Mouse (Mus musculus): Measurements from ENCODE around the gene Coa4.
A peak's percentile ranks its signal among the peaks of the same experiment; 100 is the strongest.

Gene Coa4

GRCm38 (mm10) chr7:100504740-100505487 lies 32.0 kb upstream of the Coa4 start:
- DNase-seq (ENCODE audit: low read depth), result no peak

DNA sequence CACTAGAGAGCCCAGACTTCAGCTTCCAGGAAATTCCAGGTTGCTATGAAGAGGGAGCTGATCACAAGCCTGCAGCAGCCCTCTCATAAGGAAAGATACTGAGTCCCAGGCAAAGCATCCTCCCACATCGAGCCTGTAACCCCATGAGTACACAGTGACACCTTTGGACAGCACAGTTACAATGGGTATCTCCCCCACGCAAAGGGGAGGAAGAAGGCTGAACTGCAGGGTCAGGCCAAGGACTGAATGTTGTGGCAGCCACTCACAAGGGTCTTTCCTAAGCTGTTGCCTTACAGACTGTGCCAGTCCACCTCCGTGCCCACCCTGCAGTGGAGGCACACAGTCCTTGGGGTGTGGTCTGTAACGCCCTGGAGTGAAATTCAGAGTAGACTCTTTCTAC lies 30.4 kb upstream of the Coa4 start:
- DNase-seq (ENCODE audit: low read depth), result no peak

DNA sequence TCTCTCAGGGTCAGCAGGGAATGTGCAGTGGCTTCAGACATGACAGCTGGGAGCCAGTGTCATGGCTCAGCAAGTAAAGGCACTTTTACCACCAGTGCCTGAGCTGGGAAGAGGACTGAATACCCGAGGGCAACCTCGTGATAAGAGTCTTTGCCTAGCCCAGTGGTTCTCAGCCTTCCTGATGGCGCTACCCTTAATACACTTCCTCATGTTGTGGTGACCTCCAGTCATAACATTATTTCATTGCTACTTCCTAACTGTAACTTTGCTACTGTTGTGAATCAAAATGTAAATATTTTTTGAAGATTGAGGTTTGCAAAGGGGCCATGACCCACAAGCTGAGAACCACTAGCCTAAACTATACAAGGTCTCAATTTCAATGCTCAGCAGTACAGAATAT lies 28.2 kb upstream of the Coa4 start:
- DNase-seq (ENCODE audit: low read depth), result no peak

DNA sequence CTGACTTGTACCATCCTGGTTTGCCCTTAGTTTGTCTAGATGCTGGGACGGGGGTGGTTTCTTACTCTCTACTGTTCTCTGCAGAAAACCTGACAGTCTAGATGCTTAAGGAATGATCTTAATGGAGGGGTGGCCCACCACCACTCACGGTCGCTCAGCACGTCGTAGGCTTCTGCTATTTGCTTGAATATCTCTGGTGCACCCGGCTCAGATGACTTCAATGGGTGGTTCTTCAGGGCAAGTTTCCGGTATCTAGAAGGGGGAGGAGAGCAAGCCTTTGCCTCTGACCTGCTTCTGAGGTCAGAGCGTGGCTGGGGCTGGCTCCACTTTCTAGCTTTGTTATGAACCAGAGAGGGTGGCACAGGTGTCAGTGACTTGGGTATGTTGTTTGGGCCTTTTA lies 25.3 kb upstream of the Coa4 start:
- no peak for DNase-seq (ENCODE audit: low read depth)

- DNase-seq (ENCODE audit: low read depth), result no peak
Measured at GRCm38 (mm10) chr7:100514573-100514972, 22.3 kb upstream of the Coa4 start, which contains the start of gene Dnajb13. Gene Dnajb13, minus strand, starts transcription at chr7:100514960.

DNA sequence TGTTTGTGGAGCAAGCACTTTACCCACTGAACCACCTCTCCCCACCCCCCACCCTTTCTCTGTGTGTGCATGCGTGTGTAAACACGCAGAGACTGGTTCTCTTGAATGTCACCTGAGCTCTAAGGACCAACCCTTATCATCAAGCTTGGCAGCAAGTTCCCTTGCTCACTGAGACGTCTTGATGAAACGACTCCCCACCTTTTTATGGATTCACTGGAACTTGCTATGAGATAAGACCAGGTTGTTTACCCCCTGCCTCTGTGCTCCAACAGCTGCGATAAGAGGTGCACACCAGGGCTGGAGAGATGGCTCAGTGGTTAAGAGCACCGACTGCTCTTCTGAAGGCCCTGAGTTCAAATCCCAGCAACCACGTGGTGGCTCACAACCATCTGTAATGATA lies 16.7 kb upstream of the Coa4 start:
- DNase-seq (ENCODE audit: low read depth), result no peak

- DNase-seq (ENCODE audit: low read depth), result peak; percentile 88
Measured at GRCm38 (mm10) chr7:100520663-100521285, 16.1 kb upstream of the Coa4 start.

DNA sequence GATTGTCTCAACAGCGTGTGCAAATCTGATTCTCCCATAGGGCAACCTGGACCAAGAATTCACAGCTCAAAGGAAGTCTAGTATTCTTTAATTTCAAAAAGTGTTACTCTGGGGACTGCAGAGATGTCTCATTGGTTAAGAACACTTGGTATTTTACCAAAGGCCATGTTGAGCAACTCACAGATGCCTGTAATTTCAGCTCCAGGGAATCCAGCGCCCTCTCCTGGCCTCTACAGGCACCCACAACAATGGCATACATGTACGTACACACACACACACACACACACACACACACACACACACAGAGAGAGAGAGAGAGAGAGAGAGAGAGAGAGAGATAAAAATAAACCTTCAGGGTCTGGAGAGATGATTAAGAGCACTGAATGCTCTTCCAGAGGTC lies 14.6 kb upstream of the Coa4 start:
- DNase-seq (ENCODE audit: low read depth), result no peak

- no peak for DNase-seq (ENCODE audit: low read depth)
Measured at GRCm38 (mm10) chr7:100524669-100525068, 12.2 kb upstream of the Coa4 start.

GRCm38 (mm10) chr7:100530766-100531165 lies 6.1 kb upstream of the Coa4 start:
- DNase-seq (ENCODE audit: low read depth), result no peak

DNA sequence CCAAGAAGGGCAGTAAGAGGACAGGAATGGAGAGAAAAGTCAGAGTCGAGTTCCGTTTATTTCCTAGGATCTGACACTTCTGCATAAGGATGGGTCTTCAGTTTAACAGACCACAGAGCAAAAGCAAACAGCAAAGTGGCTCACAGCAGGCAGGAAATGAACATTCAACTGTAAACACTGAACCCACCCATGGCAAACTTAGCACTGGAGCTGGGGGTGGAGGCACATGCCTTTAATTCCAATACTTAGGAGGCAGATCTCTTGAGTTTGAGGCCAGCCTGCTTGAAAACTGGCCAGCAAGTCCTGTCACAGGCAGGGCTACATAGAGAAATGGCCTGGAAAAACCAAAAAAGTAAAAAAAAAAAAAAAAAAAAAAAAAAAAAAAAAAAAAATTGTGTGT lies 3.4 kb upstream of the Coa4 start:
- DNase-seq (ENCODE audit: low read depth), result no peak

GRCm38 (mm10) chr7:100534216-100534615 lies 2.7 kb upstream of the Coa4 start:
- DNase-seq (ENCODE audit: low read depth), result no peak

GRCm38 (mm10) chr7:100535831-100536230 lies 1.0 kb upstream of the Coa4 start:
- DNase-seq (ENCODE audit: low read depth), result no peak

DNA sequence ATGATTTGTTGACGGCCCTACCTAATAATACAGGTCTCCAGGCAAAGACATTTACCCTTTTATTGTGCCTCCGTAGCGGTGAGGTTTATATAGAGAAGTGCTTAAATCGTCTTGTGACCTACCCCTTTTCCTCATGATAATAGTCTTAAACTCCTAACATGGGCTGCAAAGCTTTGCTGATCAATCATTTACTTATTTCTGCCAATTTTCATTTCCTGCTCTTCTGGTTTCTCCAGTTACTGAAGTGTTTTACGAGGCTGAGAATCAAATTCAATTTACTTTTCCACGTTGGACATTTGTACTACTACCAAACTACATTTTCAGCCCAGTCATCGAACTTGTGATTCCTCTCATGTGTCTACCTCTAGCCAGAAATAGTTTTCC lies 640 bp downstream of the Coa4 start:
- peak; percentile 8 for DNase-seq (ENCODE audit: low read depth)

DNA sequence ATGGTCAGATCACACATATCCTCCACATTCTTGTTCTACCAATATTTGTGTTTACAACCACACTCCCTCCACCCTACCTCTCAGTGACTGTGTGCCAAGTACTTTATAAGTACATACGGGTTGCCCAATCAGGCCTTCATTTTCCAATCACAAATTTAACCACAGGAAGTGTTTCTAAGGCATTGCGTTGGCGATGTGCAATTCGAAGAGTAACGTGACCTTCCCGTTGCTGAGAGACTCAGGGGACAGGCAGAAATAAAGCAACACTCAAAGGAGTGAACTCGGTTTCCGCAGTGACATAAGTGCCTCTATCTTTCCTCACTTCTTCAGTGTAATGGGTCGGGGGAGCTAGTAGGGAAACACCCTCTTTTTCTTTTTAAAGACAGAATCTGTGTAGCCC lies 2.6 kb downstream of the Coa4 start:
- DNase-seq (ENCODE audit: low read depth), result no peak

GRCm38 (mm10) chr7:100544437-100544836 lies 7.6 kb downstream of the Coa4 start:
- no peak for DNase-seq (ENCODE audit: low read depth)

DNA sequence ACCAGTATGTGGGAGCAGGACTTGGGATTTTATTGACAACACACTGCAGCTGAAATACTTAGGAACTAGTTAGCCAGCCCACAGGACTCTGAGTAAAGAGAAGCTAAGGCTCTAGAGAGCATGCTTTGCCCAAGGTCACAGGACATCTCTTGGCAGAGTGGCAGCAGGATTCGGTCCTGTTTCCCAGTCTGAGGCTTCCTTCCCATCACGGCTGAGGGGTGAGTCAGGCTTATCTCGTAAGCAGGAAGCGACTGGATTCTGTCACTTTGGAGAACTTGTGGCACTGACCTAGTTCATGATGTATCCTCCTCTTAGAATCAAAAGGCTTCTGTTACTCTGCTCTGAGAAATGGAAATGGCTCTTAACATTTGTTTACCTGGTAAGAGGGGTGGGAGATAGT lies 10.8 kb downstream of the Coa4 start:
- no peak for DNase-seq (ENCODE audit: low read depth)

DNA sequence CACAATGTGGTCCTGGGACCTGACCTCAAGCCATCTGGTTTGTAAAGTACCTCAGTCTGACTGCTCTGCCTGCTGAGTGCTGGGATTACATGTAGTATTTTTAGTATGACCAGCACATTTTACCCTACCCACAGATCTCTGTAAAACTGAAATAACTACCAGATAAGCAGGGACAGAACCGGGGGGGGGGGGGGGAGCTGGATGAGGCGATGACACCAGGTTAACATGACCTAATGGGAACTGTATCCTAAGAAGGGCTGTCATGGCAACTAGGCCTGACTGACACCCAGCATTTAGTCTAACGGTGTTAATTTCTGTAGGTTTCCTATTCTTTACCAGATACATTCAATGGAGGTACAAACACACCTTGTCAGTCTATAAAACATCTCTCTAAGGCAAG lies 12.9 kb downstream of the Coa4 start:
- DNase-seq (ENCODE audit: low read depth), result no peak

- peak; percentile 68 for DNase-seq (ENCODE audit: low read depth)
Measured at GRCm38 (mm10) chr7:100550338-100551007, 13.6 kb downstream of the Coa4 start.

DNA sequence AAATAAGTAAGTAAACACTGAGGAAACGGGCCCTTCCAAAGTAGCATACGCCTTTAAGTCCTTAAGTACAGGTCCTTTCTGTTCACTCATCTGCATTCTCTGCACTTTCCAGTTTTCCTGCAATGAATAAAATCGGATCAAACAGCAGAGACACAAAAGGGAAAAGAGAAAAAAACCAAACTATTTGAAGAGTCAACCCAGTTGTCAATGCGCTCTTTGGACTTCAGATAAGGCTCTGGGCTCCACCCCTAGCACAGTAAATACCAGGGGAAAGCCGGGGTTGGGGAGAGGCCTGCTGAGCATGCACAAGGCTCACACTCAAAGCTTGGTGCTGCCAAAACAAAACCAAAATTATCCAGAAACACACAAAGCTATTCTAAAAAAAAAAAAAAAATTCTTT lies 18.1 kb downstream of the Coa4 start:
- DNase-seq (ENCODE audit: low read depth), result no peak

- no peak for DNase-seq (ENCODE audit: low read depth)
Measured at GRCm38 (mm10) chr7:100555431-100555951, 18.6 kb downstream of the Coa4 start.

GRCm38 (mm10) chr7:100557241-100557640 lies 20.4 kb downstream of the Coa4 start:
- no peak for DNase-seq (ENCODE audit: low read depth)

DNA sequence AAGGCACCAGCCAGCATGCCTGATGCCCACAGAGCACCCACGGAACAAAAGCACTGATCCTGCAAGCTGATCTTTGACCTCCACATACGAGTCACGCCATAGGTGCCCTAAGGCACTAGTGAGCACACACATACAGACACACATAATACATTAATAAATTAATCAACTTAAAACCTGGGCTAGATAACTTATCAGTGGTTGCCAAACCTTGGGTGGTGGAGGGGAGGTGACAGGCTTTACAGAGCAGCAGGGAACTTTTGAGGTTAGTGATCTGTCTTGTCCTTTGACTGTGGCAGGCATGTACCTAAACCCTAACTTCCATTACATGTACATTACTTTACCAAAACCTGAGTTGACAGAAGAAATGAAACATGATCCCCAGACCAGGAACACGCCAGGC lies 22.5 kb downstream of the Coa4 start:
- no peak for DNase-seq (ENCODE audit: low read depth)
